Mouse (Mus musculus): ENCODE data around the gene Tmem150c.

- TF ChIP-seq TAL1 (IDR thresholded peaks at IDR 0.05; ENCODE audit: low read length) = no peak
- no peak for TF ChIP-seq GATA1 (IDR thresholded peaks at IDR 0.05; ENCODE audit: low read length)
These were observed 74.5 kb downstream of the Tmem150c start for GRCm38 (mm10) chr5:100085097-100085496.
